Mouse (Mus musculus) bone marrow, adult 2 months (tissue): Measurements from ENCODE around the gene Tubg2.

ENCODE experiments used
- CTCF ChIP-seq: fragments of 200-500 bp; IDR thresholded peaks from 2 replicates; pipeline ENCODE4 v1.5.1; 2011; ENCODE audit warnings: low read length, control low read depth; ENCODE audit not compliant: control insufficient read depth, insufficient read depth
- POLR2A ChIP-seq: fragments of 200-500 bp; IDR thresholded peaks from 2 replicates; pipeline ENCODE4 v1.6.1; 2011; ENCODE audit warnings: low read depth, mild to moderate bottlenecking, control low read depth, low read length, borderline replicate concordance; ENCODE audit not compliant: control insufficient read depth

DNA sequence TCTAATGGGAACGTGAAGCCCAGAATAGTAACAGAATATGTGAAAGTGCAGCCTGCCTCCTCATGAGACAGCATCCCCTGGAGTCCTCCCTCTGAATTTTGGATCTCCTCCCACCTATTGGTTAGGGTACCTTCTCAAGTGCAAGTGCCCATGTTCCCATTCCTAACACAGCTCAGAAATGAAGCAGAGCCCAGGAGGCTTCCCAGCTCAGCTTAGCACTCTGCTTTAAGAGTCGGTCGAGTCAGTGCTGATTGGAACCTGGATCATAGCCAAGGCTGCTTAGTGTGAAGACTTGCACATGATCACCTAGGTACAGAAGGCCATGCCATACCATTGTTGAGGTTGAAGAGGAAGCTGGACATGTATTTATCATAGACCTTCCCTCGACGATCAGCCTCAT is 38.4 kb downstream of the Tubg2 start:
- TF ChIP-seq CTCF, result no peak
- TF ChIP-seq POLR2A, result no peak
